Mouse (Mus musculus): Measurements from ENCODE around the gene Egln3. TPM values are rescaled to one million over a fixed set of nuclear protein-coding genes. Genes with fewer than 3 reads are reported as not detected.

Egln3 gene
- total RNA-seq (2021), result 10 to 100 TPM; 38.0 to 44.1 TPM

- DNase-seq, result peak; percentile 95
These were observed at the start of gene Egln3 for GRCm38 (mm10) chr12:54203656-54204045. Gene Egln3, minus strand, starts transcription at chr12:54203860.

DNA sequence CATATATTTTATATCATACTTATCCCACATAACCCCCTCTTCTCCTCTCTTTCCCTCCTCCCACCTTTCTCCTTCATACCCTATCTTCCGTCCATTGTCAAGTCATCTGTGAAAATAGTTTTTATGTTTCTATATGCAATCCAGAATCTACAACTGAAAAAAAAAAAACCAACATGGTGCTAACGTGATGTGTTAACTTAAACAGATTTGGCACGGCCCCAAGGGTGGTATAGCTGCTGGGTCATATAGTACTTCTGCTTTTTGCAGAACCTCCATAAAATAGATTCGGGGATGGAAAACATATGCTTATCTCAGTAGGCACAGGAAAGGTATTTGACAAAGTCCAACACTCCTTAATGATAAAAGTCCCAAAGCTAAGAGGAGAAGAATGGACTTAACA lies 49.8 kb upstream of the Egln3 start:
- no peak for DNase-seq

DNA sequence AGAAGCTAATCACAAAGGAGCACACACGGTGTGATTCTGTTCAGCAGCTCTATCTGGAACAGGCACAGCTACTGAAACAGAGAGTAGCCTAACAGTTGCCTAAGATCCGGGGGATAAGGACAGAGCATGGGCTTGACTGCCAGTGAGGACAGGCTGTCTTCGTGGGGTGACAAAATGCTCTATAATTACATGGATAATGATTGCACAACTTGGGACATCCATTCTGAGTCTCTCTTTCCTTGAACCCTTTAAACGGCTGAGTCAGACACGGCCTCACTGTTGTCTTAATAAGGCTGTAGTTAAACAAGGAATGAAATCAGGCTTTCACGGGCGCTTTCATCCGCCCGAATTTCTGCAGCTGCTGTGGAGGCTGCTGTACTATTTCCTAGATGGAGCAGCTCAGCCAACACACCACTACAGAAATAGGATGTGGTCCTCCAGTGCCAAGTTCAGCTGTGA lies 48.3 kb upstream of the Egln3 start:
- no peak for DNase-seq

DNA sequence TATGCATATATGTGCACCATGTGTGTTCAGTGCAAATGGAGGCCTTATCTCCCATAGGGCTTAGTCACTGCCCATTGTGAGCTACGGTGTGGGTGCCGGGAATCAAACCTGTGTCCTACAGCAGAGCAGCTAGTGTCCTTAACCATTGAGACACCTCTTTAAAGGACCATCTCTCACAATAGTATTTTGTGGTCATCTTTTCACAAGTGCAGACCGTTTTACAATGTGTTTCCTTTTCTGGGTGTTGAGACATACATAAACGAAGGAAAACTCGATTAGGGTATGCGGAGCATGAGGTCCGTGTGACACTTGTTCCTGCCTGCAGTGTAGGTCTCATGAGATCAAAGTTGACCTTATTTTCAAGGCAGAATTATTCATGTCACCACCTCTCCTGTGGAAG lies 44.2 kb upstream of the Egln3 start:
- no peak for DNase-seq

DNA sequence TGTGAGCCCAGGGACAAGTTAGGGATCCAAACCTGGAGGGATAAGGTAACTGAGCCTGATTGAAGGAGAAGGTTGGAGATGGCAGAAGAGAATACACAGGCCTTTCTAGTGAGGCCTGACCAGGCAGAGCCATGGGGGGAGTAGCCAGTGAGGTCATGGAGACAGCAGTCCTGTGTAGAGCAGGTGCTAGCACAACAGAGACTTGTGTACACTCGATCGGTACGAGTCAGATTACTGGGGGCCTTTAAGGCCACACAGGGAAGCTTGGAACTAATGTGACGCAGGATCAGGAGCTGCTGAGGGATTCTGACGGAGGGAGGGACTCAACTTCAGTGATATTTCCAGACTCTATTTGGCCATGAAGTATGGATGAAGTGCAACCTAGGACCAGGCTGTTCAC lies 39.5 kb upstream of the Egln3 start:
- DNase-seq, result no peak

DNA sequence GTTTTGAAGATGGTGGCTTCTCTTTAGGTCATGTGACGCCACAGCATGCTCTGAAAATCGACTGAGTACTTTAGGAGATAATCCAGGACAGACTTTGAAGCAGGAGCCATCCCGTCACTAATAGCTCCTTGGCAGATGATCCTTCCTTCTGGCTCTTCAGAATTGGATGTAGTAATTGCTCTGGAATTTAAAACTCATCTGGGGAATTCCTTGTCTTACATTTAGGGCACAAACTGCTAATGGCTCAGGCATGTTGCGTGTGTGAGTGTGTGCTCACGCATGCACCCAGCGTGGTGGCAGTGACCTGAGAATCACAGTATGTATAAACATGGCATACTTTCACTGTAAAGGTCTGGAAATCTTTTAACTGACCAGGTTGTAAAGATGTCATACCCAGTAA lies 38.3 kb upstream of the Egln3 start:
- DNase-seq, result no peak

DNA sequence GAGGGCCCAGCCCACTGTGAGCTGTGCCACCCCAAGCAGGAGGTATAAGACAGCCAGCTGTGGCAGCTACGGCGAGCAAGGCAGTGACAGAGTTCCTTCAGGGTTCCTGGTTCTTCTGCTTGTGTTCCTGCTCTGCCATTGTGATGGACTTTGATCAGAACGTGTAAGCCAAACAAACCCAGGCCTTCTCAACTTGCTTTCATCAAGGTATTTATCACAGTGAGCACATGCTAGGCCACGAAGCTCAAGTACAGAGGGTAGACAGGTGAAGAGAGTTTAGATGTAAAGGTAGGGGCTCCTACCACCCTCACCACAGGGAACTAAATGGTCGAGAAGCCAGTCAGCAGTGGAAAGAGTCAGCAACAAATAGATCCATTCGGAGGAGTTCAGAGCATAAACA lies 30.1 kb upstream of the Egln3 start:
- DNase-seq, result no peak

DNA sequence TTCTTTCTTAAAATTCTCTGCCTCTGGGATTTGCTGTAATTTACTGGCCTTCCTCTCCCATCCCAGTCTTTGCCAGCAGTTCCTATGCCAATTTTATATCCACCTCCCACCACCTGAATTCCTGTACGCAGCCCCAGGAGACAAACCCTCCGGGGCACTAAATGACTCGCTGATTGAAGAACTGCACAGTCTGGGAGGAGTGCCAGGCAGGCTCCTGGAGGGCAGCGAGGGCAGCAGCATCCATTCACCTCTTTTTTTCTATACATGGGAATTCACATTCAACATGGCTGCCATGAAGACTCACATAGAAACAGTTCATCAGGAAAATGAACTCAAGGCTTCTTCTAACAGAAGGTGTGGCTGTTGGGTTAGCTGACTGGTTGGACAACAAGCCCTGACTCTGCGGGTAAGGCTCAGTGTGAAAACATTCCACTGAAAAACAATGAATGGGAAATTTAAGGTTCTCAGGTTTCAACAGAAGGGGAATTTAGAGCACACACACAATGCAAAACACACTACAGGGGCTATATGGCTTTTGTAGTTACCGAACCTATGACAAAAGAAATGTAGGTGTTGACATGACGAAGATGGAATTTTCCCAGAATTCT lies 29.4 kb upstream of the Egln3 start:
- no peak for DNase-seq

GRCm38 (mm10) chr12:54232456-54232855 lies 28.8 kb upstream of the Egln3 start:
- DNase-seq, result no peak

GRCm38 (mm10) chr12:54227551-54227950 lies 23.9 kb upstream of the Egln3 start:
- DNase-seq, result no peak

- no peak for DNase-seq
These were observed 22.7 kb upstream of the Egln3 start for GRCm38 (mm10) chr12:54226341-54226740.

DNA sequence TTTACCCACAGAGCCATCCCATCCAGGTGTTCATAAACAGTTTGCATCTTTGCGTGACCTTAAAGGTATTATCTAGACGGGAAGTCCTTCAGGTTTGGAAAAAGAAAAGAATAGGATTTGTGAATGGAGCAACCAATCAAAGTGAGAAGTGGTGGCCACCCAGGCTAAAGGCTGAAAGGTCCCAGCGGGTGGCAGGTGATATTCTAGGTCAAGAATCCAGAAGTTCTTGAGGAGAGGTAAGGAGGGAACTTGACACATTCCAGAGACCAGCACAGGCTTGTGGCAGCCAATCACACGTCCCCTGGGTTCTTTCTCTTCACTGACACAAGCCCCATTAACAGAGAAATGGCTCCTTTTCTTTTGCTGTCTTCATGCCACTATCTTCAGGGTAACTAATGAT lies 21.9 kb upstream of the Egln3 start:
- no peak for DNase-seq

DNA sequence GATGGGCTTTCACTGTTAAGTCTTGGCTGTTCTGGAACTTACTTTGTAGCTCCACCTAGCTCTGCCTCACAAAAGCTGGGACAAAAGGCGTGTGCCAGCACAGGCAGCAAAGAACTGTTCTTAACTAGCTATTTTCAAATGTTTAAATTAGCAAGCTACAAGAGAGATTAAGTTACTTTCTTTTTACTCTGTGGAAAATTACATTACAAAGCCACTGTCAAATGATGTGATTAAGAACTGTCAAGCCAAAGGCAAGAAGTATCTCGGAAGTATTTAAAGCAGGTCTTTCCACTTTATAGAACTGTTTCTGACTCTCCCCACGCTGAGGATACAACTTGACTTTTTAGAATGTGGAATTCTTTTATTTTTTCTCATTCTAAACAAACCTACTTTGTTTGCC lies 21.4 kb upstream of the Egln3 start:
- no peak for DNase-seq

- DNase-seq, result no peak
These were observed 18.5 kb upstream of the Egln3 start for GRCm38 (mm10) chr12:54222036-54222760.

- no peak for DNase-seq
These were observed 13.0 kb upstream of the Egln3 start for GRCm38 (mm10) chr12:54216673-54217072.

DNA sequence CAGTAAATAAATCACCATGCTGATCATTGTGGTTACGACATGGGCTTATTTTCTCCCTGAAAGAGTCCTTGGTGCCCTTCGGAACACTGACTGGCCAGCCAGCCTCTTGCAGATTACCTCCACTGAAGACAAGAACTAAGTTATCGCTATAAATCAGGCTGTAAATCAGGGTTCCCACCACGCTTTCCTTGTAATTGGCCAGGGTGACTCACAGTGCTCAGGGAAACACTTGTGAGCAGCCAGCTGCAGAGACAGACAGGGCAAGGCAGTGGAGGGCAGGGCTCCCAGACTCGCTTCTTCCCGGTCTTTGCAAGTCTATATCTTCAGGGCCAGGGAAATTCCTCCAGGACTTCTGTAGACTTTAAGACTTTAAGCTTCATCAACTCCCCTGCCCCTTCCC lies 10.8 kb upstream of the Egln3 start:
- no peak for DNase-seq

DNA sequence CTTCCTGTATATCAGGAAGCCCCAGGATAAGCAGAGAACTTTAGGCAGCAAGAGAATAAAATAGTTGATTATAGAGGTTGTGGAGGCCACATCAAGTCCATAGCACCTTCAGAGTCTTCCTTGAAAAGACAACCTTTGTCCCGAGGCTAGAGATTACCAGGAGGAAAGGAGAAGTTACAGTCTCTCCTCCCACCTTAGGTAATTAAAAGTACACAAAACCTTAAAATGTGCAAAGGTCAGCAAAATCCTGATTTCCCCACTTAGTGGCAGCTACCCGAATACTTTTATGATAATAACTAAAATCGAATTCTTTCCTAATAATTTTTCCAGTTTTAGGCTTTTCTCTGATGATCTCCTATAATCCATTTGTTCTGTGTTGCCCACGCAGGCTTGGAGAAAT lies 10.2 kb upstream of the Egln3 start:
- no peak for DNase-seq

DNA sequence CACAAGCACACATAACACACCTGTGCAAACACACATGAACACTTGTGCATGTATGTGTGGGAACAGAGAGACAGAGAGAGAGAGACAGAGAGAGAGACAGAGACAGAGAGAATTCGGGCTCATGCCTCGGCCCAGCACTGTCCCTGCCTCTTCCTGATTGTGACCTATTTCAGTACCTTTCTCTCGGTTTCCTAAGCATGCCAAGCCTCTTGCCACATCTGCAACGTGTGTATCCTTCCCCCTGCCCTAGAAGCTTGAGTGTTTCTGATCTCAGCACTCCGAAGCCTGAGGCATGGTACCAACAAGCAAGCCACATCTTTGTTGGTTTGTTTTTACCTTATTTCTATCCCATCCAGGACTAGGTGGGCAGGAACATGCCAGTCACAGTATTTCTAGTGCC lies 9.6 kb upstream of the Egln3 start:
- no peak for DNase-seq

DNA sequence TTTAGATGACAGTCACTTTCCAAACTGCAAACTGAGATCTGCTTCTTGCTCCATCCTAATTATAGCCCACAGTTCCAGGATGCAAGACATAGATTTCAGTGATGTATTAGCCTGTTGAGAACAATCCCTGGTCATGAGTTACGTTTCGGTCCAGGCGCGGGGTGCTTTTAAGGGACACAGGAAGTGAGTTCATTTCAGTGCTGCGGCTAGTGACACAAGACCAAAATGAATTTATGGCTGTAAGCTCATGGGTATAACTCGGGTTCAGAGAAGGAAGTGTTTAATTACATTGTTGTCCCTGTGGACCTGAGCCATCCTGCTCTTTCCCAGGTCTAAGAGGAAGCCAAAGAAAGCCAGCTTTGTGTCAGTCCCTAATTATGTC lies 5.5 kb upstream of the Egln3 start:
- DNase-seq, result no peak

- DNase-seq, result no peak
These were observed 4.9 kb upstream of the Egln3 start for GRCm38 (mm10) chr12:54208433-54209181.

GRCm38 (mm10) chr12:54205731-54206130 lies 2.1 kb upstream of the Egln3 start:
- no peak for DNase-seq

- peak; percentile 78 for DNase-seq
These were observed 1.5 kb upstream of the Egln3 start for GRCm38 (mm10) chr12:54205195-54205594.

DNA sequence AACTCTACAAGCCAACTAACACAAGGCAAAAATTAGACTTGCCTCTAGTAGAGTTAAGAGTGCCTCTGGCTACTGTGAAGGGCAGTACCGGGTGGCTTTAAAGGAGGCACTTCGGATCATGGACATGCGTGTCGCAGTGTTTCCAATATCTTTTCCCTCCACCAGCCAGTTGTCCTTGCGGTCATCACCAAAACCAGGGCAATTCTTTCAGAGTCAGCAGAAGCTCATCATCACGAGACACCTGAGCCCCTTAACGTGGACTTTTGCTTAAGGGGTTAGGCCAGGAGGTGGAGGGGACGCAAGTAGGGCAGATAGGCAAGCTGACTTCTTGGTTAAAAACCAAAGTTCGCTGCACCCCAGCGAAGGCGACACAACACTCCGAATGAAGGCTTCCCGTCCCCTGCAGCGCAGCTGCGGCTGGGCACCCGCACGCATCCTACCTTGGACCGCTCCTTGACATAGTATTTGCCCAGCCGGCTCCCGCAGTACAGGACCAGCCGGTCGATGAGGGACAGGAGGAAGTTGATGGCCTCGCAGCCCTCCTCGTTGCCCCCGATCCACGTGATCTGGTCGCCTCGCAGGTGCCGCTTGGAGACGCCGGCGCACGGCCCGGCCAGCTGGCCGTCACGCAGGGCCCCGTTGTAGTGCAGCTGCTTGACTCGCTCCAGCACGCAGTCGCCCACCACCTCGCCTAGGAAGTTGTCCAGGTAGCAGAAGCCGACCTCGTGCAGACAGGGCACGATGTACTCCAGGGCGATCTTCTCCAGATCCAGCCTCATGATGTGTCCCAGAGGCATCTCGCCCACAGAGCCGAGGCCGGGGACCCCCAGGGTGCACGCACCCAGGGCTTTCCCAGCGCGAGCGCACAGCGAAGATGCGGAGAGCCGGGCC lies 650 bp downstream of the Egln3 start:
- peak; percentile 59 for DNase-seq
